Mouse (Mus musculus): ENCODE results near the gene Tbcc. TPM values are rescaled to one million over a fixed set of nuclear protein-coding genes. Genes with fewer than 3 reads are reported as not detected.
"Not testable (repeated sequence)": the region's sequence is repeated elsewhere in the genome, so short reads cannot be mapped to it uniquely, and the experiment has no call there.

Tbcc gene
- polyA plus RNA-seq (2012; fragmentation: generic; extraction: Trizol), result 46.8 TPM
- long read RNA-seq, experiment 1, transcript Tbcc-201 (1 exons, 1,164 nt), result major isoform, 82 of 83 reads
- long read RNA-seq, experiment 1, partial matches to known transcripts, result 0 of 83 reads
- long read RNA-seq, experiment 1, other reads (novel, unspliced or antisense), result 1 of 83 reads
- long read RNA-seq, experiment 2, transcript Tbcc-201 (1 exons, 1,164 nt), result major isoform, 75 of 75 reads
- long read RNA-seq, experiment 2, partial matches to known transcripts, result 0 of 75 reads
- long read RNA-seq, experiment 2, other reads (novel, unspliced or antisense), result 0 of 75 reads

DNA sequence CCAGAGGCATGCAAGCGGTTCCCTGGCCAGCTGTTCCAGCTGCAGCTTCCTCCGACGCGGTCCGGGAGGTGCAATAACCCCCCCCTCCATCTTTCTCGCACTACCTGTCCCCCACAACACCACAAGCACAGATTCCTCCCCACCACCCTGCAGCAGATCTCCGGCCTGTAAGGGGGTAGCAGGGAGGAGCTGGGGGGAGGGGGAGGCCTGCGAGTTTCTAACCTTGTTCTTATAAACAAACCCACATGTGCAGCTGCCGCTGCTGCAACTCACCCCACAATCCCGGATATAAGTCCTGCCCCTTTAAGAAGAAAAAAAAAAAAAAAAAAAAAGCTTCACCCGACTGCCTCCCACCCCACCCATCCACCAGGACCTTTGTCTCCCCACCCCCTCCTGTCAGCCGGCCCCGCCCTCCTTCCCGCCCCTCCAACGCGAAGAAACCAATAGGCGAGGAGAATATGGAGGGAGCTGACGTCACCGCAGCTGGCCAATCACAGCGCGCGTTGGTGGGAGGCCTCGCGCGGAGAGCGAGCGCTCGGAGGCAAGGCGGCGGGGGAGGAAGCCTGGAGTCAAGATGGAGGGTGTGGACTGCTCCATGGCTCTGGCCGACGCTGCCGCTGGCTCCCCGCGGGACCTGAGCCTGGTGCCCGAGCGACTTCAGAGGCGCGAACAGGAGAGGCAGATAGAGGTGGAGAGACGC, at the start of gene Tbcc:
TSS of gene Tbcc (plus strand) at position 569 of the 700 bp plus-strand sequence.
- no peaks in the 10 kb centered on the region for H3K27me3 ChIP-seq (ENCODE audit: control insufficient read depth, insufficient read depth, insufficient read length)
- peaks cover 4% of the 10 kb centered on the region for H3K36me3 ChIP-seq (ENCODE audit: control insufficient read depth, insufficient read depth)
- peak within 1 kb of the TSS; percentile 86 for H3ac ChIP-seq (ENCODE audit: control insufficient read depth, insufficient read length, low read depth)
- H3K79me2 ChIP-seq (ENCODE audit: control insufficient read depth, insufficient read depth), result peaks cover 33% of the 10 kb centered on the region
- peaks cover 24% of the 10 kb centered on the region for H3K79me3 ChIP-seq (ENCODE audit: low read depth)
- TF ChIP-seq FOSL1 (IDR thresholded peaks at IDR 0.05; ENCODE audit: insufficient read depth, low read length, poor library complexity, severe bottlenecking) (no peak), CEBPB (IDR thresholded peaks at IDR 0.05; ENCODE audit: low read depth) (no peak), MAX (IDR thresholded peaks at IDR 0.05) (peak; percentile 52)
- peak within 1 kb of the TSS; percentile 82 for H3K4me3 ChIP-seq (ENCODE audit: insufficient read depth, poor library complexity, severe bottlenecking)

DNA sequence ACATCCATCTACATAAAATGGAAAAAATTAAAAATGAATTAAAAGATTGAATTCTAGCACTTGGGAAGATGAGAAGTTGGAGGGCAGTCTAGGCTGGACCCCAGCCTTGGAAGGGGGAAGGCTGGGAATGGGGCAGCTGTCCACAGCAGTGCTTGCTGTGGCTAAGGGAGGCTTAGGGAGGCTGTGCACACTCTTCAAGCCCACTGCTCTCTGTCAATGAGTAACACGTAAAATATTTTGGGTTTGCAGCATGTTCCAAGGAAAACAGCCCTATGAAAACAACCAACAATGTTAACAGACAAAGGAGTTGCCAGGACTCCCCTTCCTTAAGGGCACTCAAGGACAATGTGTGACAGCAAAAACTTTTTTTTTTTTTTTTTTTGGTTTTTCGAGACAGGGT, 47.5 kb upstream of the Tbcc start:
- Histone ChIP-seq H3ac (ENCODE audit: control insufficient read depth, insufficient read length, low read depth) (no peak overlapping the region), H3K79me2 (ENCODE audit: control insufficient read depth, insufficient read depth) (no peaks in the 10 kb centered on the region), H3K36me3 (ENCODE audit: control insufficient read depth, insufficient read depth) (no peaks in the 10 kb centered on the region), H3K79me3 (ENCODE audit: low read depth) (peaks cover 6% of the 10 kb centered on the region), H3K27me3 (ENCODE audit: control insufficient read depth, insufficient read depth, insufficient read length) (no peaks in the 10 kb centered on the region), H3K4me3 (ENCODE audit: insufficient read depth, poor library complexity, severe bottlenecking) (no peak overlapping the region)
- TF ChIP-seq CTCF (IDR thresholded peaks at IDR 0.05; ENCODE audit: control insufficient read depth, insufficient read depth, insufficient read length) (no peak), FOSL1 (IDR thresholded peaks at IDR 0.05; ENCODE audit: insufficient read depth, low read length, poor library complexity, severe bottlenecking) (peak; percentile 19), USF1 (IDR thresholded peaks at IDR 0.05; ENCODE audit: low read depth) (no peak), MAX (IDR thresholded peaks at IDR 0.05) (peak; percentile 14), CEBPB (IDR thresholded peaks at IDR 0.05; ENCODE audit: low read depth) (no peak), MYOG (IDR thresholded peaks at IDR 0.05; ENCODE audit: control insufficient read depth, extremely low read depth, insufficient read length) (no peak), MYOD1 (IDR thresholded peaks at IDR 0.05; ENCODE audit: control insufficient read depth, insufficient read length, low read depth) (peak; percentile 88)

DNA sequence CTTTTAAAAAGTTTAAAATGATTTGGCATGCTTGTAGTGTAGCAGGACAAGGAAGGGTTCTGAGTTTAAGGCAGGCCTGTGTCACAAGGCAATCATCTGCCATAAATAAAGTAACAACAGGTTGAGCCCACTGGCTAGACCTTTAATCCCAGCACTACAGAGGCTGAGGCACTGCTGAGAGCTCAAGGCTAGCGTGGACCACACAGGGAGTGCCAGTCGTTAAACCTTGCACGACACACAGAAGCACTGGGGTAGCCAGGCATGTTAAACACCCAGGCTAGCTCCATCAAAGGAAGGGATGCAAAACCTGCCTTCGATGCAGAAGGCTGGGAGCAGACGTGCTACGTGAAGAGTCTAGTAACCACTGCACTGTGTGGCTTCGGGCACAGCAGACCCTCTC, 46.8 kb upstream of the Tbcc start:
- H3K79me2 ChIP-seq (ENCODE audit: control insufficient read depth, insufficient read depth), result no peaks in the 10 kb centered on the region
- no peaks in the 10 kb centered on the region for H3K36me3 ChIP-seq (ENCODE audit: control insufficient read depth, insufficient read depth)
- H3K27me3 ChIP-seq (ENCODE audit: control insufficient read depth, insufficient read depth, insufficient read length), result no peaks in the 10 kb centered on the region
- H3K4me3 ChIP-seq (ENCODE audit: insufficient read depth, poor library complexity, severe bottlenecking), result no peak overlapping the region
- H3K79me3 ChIP-seq (ENCODE audit: low read depth), result peaks cover 6% of the 10 kb centered on the region
- no peak for TF ChIP-seq CEBPB (IDR thresholded peaks at IDR 0.05; ENCODE audit: low read depth)
- no peak for TF ChIP-seq MAX (IDR thresholded peaks at IDR 0.05)
- TF ChIP-seq MYOG (IDR thresholded peaks at IDR 0.05; ENCODE audit: control insufficient read depth, extremely low read depth, insufficient read length), result no peak
- no peak for TF ChIP-seq FOSL1 (IDR thresholded peaks at IDR 0.05; ENCODE audit: insufficient read depth, low read length, poor library complexity, severe bottlenecking)
- TF ChIP-seq USF1 (IDR thresholded peaks at IDR 0.05; ENCODE audit: low read depth), result no peak
- TF ChIP-seq MYOD1 (IDR thresholded peaks at IDR 0.05; ENCODE audit: control insufficient read depth, insufficient read length, low read depth), result no peak
- TF ChIP-seq CTCF (IDR thresholded peaks at IDR 0.05; ENCODE audit: control insufficient read depth, insufficient read depth, insufficient read length), result no peak
- no peak overlapping the region for H3ac ChIP-seq (ENCODE audit: control insufficient read depth, insufficient read length, low read depth)

DNA sequence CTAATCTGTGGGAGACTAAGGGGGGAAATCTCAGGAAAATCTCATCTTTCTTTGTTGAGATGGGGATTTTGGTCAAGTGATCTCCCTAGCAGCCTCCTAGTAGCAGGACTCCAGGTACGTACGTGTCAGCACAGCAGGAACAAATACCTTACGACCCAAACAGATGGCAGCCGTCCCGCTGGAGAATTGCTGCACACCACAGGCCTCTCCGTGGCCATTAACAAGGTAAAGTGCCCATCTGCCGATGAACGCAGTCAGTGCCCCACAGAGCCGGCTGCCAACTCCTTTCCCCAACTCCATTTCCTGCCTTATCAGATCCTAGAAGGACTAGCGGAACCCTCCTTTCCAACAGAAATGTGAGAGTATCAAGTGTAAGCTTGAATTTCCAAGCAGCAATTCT, 45.7 kb upstream of the Tbcc start:
- TF ChIP-seq FOSL1 (IDR thresholded peaks at IDR 0.05; ENCODE audit: insufficient read depth, low read length, poor library complexity, severe bottlenecking), result no peak
- TF ChIP-seq CEBPB (IDR thresholded peaks at IDR 0.05; ENCODE audit: low read depth), result no peak
- TF ChIP-seq CTCF (IDR thresholded peaks at IDR 0.05; ENCODE audit: control insufficient read depth, insufficient read depth, insufficient read length), result no peak
- no peak for TF ChIP-seq MYOD1 (IDR thresholded peaks at IDR 0.05; ENCODE audit: control insufficient read depth, insufficient read length, low read depth)
- TF ChIP-seq MYOG (IDR thresholded peaks at IDR 0.05; ENCODE audit: control insufficient read depth, extremely low read depth, insufficient read length), result no peak
- TF ChIP-seq MAX (IDR thresholded peaks at IDR 0.05), result no peak
- no peak for TF ChIP-seq USF1 (IDR thresholded peaks at IDR 0.05; ENCODE audit: low read depth)
- Histone ChIP-seq H3K27me3 (ENCODE audit: control insufficient read depth, insufficient read depth, insufficient read length) (no peaks in the 10 kb centered on the region), H3K4me3 (ENCODE audit: insufficient read depth, poor library complexity, severe bottlenecking) (no peak overlapping the region), H3K79me3 (ENCODE audit: low read depth) (peaks cover 6% of the 10 kb centered on the region), H3ac (ENCODE audit: control insufficient read depth, insufficient read length, low read depth) (no peak overlapping the region), H3K36me3 (ENCODE audit: control insufficient read depth, insufficient read depth) (no peaks in the 10 kb centered on the region), H3K79me2 (ENCODE audit: control insufficient read depth, insufficient read depth) (no peaks in the 10 kb centered on the region)

DNA sequence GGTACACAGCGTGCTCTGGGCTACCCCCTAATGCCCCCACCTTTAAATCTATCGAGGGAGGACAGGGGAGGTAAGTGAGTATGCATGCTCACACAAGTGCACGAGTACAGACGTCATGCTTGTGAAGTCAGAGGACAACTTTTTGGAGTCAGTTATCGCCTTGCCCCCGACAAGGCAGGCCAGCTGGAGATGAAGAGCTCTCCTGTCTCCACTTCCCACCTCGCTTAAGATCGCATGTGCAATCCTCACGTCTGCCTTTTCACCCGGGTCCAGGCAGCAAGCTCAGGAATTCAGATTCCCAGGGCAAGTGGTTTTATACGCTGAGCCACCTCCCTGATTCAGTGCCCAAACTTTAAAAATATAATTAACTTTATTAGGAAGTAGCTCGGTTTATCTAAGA, 45.2 kb upstream of the Tbcc start:
- H3K79me3 ChIP-seq (ENCODE audit: low read depth), result peaks cover 6% of the 10 kb centered on the region
- TF ChIP-seq FOSL1 (IDR thresholded peaks at IDR 0.05; ENCODE audit: insufficient read depth, low read length, poor library complexity, severe bottlenecking) (no peak), MYOG (IDR thresholded peaks at IDR 0.05; ENCODE audit: control insufficient read depth, extremely low read depth, insufficient read length) (no peak), MYOD1 (IDR thresholded peaks at IDR 0.05; ENCODE audit: control insufficient read depth, insufficient read length, low read depth) (no peak), CEBPB (IDR thresholded peaks at IDR 0.05; ENCODE audit: low read depth) (no peak), CTCF (IDR thresholded peaks at IDR 0.05; ENCODE audit: control insufficient read depth, insufficient read depth, insufficient read length) (no peak), MAX (IDR thresholded peaks at IDR 0.05) (no peak), USF1 (IDR thresholded peaks at IDR 0.05; ENCODE audit: low read depth) (no peak)
- H3K79me2 ChIP-seq (ENCODE audit: control insufficient read depth, insufficient read depth), result no peaks in the 10 kb centered on the region
- no peaks in the 10 kb centered on the region for H3K36me3 ChIP-seq (ENCODE audit: control insufficient read depth, insufficient read depth)
- H3K27me3 ChIP-seq (ENCODE audit: control insufficient read depth, insufficient read depth, insufficient read length), result no peaks in the 10 kb centered on the region
- H3ac ChIP-seq (ENCODE audit: control insufficient read depth, insufficient read length, low read depth), result no peak overlapping the region
- H3K4me3 ChIP-seq (ENCODE audit: insufficient read depth, poor library complexity, severe bottlenecking), result no peak overlapping the region

DNA sequence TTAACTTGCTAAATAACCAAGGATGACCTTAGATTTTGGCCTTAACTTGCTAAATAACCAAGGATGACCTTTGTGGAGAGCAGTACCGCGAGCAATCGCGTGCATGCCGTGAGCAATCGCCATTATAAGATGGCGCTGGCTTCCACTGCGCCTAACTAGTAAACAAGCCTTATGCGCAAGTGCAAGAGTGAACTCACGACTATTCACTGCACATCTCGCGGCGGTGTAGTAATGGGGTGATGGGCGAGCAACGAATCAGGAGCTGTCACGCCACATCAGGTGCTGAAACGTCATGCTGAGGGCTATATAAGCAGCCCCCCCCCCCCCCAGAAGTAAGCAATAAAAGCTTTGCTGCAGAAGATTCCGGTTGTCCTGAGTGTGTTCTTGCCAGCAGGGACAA, 43.9 kb upstream of the Tbcc start:
- not testable (repeated sequence) for H3K27me3 ChIP-seq (ENCODE audit: control insufficient read depth, insufficient read depth, insufficient read length); H3K79me3 ChIP-seq (ENCODE audit: low read depth); H3ac ChIP-seq (ENCODE audit: control insufficient read depth, insufficient read length, low read depth); H3K36me3 ChIP-seq (ENCODE audit: control insufficient read depth, insufficient read depth); H3K4me3 ChIP-seq (ENCODE audit: insufficient read depth, poor library complexity, severe bottlenecking); H3K79me2 ChIP-seq (ENCODE audit: control insufficient read depth, insufficient read depth)
